Mouse (Mus musculus): ENCODE measurements around the gene Olfr1287.

DNA sequence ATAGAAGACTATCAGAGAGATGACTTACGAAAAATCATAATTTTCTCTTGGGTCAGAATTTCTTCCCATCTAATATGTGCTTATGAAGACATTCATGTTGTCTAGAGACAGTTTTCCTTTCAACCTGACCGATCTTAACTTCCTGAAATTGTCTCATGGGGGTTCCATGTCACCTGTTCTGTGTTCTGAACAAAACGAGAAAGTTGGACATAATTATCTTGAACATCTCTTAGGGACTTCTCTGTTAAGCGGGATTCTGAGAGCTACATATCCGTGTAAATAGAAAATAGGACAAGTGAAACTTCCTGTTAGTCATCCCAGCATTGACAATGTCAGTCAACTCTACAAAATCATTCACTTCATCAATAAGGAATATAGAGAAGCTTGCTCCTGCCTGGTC, 44.8 kb downstream of the Olfr1287 start, which contains the start of gene Olfr1290:
- TF ChIP-seq POLR2A (IDR thresholded peaks at IDR 0.05; ENCODE audit: control insufficient read depth, low read depth, low read length) (no peak), CTCF (IDR thresholded peaks at IDR 0.05; ENCODE audit: control insufficient read depth, insufficient read depth, insufficient replicate concordance, low read depth, low read length) (no peak)

Measured in testis, adult 2 months (tissue).